Mouse (Mus musculus): Measurements from ENCODE around the gene Osr1. TPM values are rescaled to one million over a fixed set of nuclear protein-coding genes. Genes with fewer than 3 reads are reported as not detected.

The Osr1 gene
- polyA plus RNA-seq, 1 experiment from 2014 or later, result 55.6 TPM

GRCm38 (mm10) chr12:9598219-9598618 is 28.3 kb downstream of the Osr1 start:
- H3K9me3 ChIP-seq (ENCODE audit: control insufficient read depth, low read length), result no peaks in the 10 kb centered on the region
- DNase-seq (ENCODE audit: low spot score) (no peak), ATAC-seq (replicated peaks; ENCODE audit: low FRiP score, low TSS enrichment, low read depth) (no peak)
- H3K4me2 ChIP-seq (ENCODE audit: low read length), result no peak overlapping the region
- no peaks in the 10 kb centered on the region for H3K36me3 ChIP-seq (ENCODE audit: control insufficient read depth, insufficient read depth, low read length)
- H3K9ac ChIP-seq (ENCODE audit: low read length), result no peak overlapping the region
- H3K4me1 ChIP-seq (replicated peaks; ENCODE audit: control insufficient read depth, insufficient read depth, low read length), result no peaks in the 10 kb centered on the region
- no peaks in the 10 kb centered on the region for H3K27me3 ChIP-seq (replicated peaks; ENCODE audit: control insufficient read depth, insufficient read depth, low read length)
- no peak overlapping the region for H3K4me3 ChIP-seq (ENCODE audit: low read depth, low read length)
- H3K27ac ChIP-seq (ENCODE audit: low read depth), result no peak overlapping the region

All from intestine, embryonic 14.5 days (tissue).